Mouse (Mus musculus) Muller cell, postnatal 12 days (primary cell): ENCODE measurements around the gene Iqch.
A peak's percentile ranks its signal among the peaks of the same experiment; 100 is the strongest.

ENCODE experiments used
- DNase-seq: peaks from one replicate; pipeline ENCODE4 v3.0.0-alpha.2; 2015; ENCODE audit errors: inconsistent ontology term

Iqch gene

GRCm38 (mm10) chr9:63377270-63378142, 224.8 kb downstream of the Iqch start, which contains the start of gene Map2k5:
Gene Map2k5, minus strand, starts transcription at chr9:63377902.
- DNase-seq, result peak; percentile 93

DNA sequence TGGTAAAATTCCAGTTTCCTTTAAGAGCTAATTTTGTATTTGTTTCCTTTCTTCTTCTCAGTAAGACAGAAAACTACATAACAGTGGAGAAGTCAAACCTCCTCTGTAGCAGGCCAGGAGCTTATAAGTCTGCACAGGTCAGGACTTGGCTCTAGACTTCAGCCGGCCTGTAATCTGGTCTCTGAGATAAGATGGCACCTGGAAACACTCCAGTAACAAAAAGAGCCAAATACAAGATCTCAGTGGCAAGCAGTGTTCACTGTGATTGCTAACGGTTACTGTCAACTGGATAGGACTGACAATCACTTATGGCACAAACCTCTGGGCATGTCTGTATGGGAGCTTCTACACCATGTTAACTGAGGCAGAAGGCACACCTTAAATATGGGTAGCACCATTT, 229.0 kb downstream of the Iqch start:
- no peak for DNase-seq

- DNase-seq, result no peak
Measured at GRCm38 (mm10) chr9:63372541-63372940, 229.8 kb downstream of the Iqch start.
